Mouse (Mus musculus) heart, embryonic 14.5 days (tissue): ENCODE results near the gene Fto. TPM values are rescaled to one million over a fixed set of nuclear protein-coding genes. Genes with fewer than 3 reads are reported as not detected.

Source experiments
- ATAC-seq: fragments of 200-750 bp; cut with Nextera tagmentation; 2 replicates; pipeline ENCODE4 v1.8.0; 2017; ENCODE audit warnings: low read depth, moderate TSS enrichment; ENCODE audit not compliant: insufficient number of reproducible peaks, insufficient read depth, low FRiP score
- H3K27ac ChIP-seq, 2 experiments: fragments of 200-500 bp in 1 of 2; fragments of 300-500 bp in 1 of 2; sonication (generic) in 1 of 2; replicated peaks in 1 of 2; 2 replicates each; pipeline ENCODE4 v1.5.1; 2012 to 2014; ENCODE audit warnings: low read depth in 2 of 2, low read length in 2 of 2, control low read depth in 1 of 2, mild to moderate bottlenecking in 1 of 2, mixed read lengths in 1 of 2; ENCODE audit not compliant: control insufficient read depth in 1 of 2, insufficient read depth in 1 of 2
- H3K27me3 ChIP-seq: fragments of 300-500 bp; sonication (generic); 2 replicates; pipeline ENCODE4 v1.6.1; 2014; ENCODE audit warnings: mild to moderate bottlenecking, low read length, control low read depth; ENCODE audit not compliant: control insufficient read depth, insufficient read depth
- H3K36me3 ChIP-seq: fragments of 300-500 bp; sonication (generic); 2 replicates; pipeline ENCODE4 v1.6.1; 2014; ENCODE audit warnings: mild to moderate bottlenecking, control low read depth, low read length, mixed read lengths; ENCODE audit not compliant: control insufficient read depth, insufficient read depth
- H3K4me1 ChIP-seq, 2 experiments: fragments of 200-500 bp in 1 of 2; fragments of 300-500 bp in 1 of 2; sonication (generic) in 1 of 2; 2 replicates each; pipeline ENCODE4 v1.6.1; 2012 to 2014; ENCODE audit warnings: low read length in 2 of 2, control low read depth in 1 of 2, mixed read lengths in 1 of 2; ENCODE audit not compliant: control insufficient read depth in 2 of 2, insufficient read depth in 2 of 2
- H3K4me2 ChIP-seq: fragments of 300-500 bp; sonication (generic); 2 replicates; pipeline ENCODE4 v1.6.1; 2014; ENCODE audit warnings: mild to moderate bottlenecking, low read length
- H3K4me3 ChIP-seq, 2 experiments: fragments of 200-500 bp in 1 of 2; fragments of 300-500 bp in 1 of 2; sonication (generic) in 1 of 2; 2 replicates each; pipeline ENCODE4 v1.5.1; 2012 to 2014; ENCODE audit warnings: low read length in 2 of 2, mild to moderate bottlenecking in 2 of 2, control low read depth in 1 of 2, low read depth in 1 of 2, moderate library complexity in 1 of 2; ENCODE audit not compliant: control insufficient read depth in 1 of 2, insufficient read depth in 1 of 2
- H3K9ac ChIP-seq: fragments of 300-500 bp; sonication (generic); 2 replicates; pipeline ENCODE4 v1.6.1; 2014; ENCODE audit warnings: mild to moderate bottlenecking, low read length
- H3K9me3 ChIP-seq: fragments of 300-500 bp; sonication (generic); 2 replicates; pipeline ENCODE4 v1.6.1; 2016; ENCODE audit warnings: low read length, control low read depth; ENCODE audit not compliant: control insufficient read depth
- whole genome bisulfite sequencing: fragments of 180-500 bp; shearing (Covaris S2); extraction: QIAGEN DNeasy Blood & Tissue Kit; methylation state at CpG from one replicate; pipeline ENCODE4 v1.1.7; 2014; 5-methylcytosine and 5-hydroxymethylcytosine counted together
- polyA plus RNA-seq: library from polyadenylated mRNA; unstranded; fragments of >200 nt; fragmentation: Nextera tagmentation; extraction: Ambion mirVana; gene quantifications from 2 replicates; pipeline ENCODE4 v1.2.1, GENCODE M21; 2014

The Fto gene
- polyA plus RNA-seq, 1 experiment from 2014 or later = 71.5 TPM

DNA sequence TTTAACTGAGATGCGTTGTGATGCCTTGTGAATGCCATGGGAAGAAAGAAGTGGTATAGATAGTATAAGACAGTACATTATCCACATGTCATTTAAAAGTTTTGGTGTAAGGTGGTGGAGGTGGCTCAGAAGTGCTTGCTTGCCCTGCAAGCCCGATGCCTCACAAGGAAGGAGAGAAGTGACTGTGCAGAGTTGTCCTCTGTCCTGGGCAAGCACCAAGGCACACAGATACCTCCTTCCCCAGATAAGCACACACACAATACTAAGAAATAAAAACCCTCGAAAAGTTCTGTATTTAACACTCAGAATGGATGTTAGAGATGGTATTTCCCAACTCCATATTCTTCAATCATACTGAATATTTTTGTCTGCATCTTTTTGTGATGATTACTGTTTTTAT lies 39.3 kb downstream of the Fto start:
- Histone ChIP-seq H3K9ac (no peak overlapping the region), H3K27me3 (no peaks in the 10 kb centered on the region), H3K27ac (no peak overlapping the region), H3K4me1 (peaks cover 14 to 21% of the 10 kb centered on the region in 2 experiments), H3K4me2 (no peak overlapping the region), H3K4me3 (no peak overlapping the region), H3K36me3 (peaks cover 3% of the 10 kb centered on the region; the same call in 1 of the 2 replicates), H3K9me3 (no peaks in the 10 kb centered on the region)
- 89% methylated on average over 3 of the region's 3 CpGs for WGBS
- ATAC-seq = no peak

DNA sequence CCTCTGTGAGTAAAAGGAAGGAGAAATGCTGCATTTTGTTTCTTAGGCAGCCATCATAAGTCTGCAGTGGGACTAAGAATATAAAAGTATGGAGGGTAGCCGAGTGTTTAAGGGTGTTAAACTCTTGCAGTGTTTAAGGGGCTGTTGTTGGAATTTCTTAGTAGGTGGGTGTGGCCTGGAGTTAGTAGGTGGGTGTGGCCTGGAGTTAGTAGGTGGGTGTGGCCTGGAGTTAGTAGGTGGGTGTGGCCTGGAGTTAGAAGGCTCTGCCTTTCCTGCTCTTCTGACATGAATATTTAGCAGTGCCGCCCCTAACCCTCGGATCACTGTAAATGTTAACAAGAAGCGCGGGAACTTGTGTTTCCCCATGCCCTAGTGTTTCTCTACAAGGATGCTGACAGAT lies 39.7 kb downstream of the Fto start:
- WGBS = 54% methylated on average over 5 of the region's 5 CpGs
- Histone ChIP-seq H3K4me3 (no peak overlapping the region), H3K27ac (no peak overlapping the region), H3K9me3 (no peaks in the 10 kb centered on the region), H3K4me2 (no peak overlapping the region), H3K36me3 (peaks cover 3% of the 10 kb centered on the region; the same call in 1 of the 2 replicates), H3K9ac (no peak overlapping the region), H3K27me3 (no peaks in the 10 kb centered on the region), H3K4me1 (peaks cover 10 to 20% of the 10 kb centered on the region in 2 experiments)
- no peak for ATAC-seq

DNA sequence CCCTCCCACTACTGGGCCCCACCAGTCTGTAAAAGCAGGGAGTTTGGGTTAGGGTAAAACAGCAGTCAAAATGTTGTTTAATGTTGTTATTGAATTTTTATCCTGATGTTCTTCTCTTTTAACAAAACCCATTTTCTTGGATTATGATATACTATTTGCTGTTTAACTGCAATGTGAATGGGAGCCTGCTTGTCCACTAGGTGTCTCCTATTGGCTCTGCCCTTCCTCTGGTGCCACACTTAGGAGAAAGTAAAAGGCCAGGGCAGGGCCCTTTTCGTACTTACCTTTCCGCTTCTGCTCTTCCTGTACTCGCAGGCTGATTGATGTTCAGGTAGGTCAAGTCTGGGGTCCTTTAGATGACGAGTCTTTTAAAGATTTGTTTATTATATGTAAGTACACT lies 40.6 kb downstream of the Fto start:
- WGBS = 86% methylated on average over 4 of the region's 4 CpGs
- no peak overlapping the region for H3K27ac ChIP-seq
- H3K9ac ChIP-seq = no peak overlapping the region
- no peak overlapping the region for H3K4me3 ChIP-seq
- no peak for ATAC-seq
- H3K36me3 ChIP-seq = peaks cover 5% of the 10 kb centered on the region; the same call in 1 of the 2 replicates
- no peaks in the 10 kb centered on the region for H3K27me3 ChIP-seq
- H3K4me2 ChIP-seq = no peak overlapping the region
- H3K9me3 ChIP-seq = no peaks in the 10 kb centered on the region
- H3K4me1 ChIP-seq = peaks cover 10 to 19% of the 10 kb centered on the region in 2 experiments

- peaks cover 5% of the 10 kb centered on the region; the same call in 1 of the 2 replicates for H3K36me3 ChIP-seq
- no peaks in the 10 kb centered on the region for H3K27me3 ChIP-seq
- ATAC-seq = no peak
- no peak overlapping the region for H3K27ac ChIP-seq
- H3K4me1 ChIP-seq = peaks cover 4 to 21% of the 10 kb centered on the region in 2 experiments
- 60% methylated on average over 10 of the region's 10 CpGs for WGBS
- no peak overlapping the region for H3K4me2 ChIP-seq
- H3K4me3 ChIP-seq = no peak overlapping the region
- H3K9me3 ChIP-seq = no peaks in the 10 kb centered on the region
- H3K9ac ChIP-seq = no peak overlapping the region
Measured at GRCm38 (mm10) chr8:91355301-91355905, 42.1 kb downstream of the Fto start.

DNA sequence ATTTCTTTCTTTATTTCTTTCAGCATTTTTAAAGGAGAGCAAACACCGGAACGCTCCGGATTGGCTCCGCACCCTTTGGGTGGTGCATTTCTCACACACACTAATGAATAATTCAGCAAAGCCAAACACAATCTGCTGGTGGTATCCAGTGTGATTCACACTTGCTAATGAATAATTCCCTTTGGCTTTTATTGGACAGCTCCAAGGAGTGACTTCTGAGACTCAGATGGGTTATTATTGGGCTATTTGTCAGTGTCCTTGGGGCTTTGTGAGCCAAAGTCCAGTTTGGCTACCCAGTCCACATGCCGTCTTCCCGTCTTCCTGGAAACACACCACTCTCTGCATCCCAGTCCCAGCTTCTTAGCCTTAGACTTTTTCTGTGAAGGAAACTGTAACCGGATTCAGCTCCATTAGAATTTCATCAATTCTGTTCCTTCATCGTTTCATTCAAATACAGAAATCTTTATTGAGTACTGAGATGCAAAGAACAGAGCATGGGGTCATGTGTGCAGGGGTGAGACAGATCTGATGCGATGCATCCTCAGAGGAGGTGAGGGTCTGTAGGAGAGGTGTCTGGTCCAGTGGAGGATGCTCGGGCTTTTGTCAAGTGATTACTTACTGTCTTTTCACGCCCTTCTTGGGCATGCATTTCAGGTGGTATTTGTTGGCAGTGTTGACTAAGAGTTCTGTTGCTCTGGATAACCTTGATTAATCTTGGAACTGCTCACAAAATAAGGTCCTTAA lies 42.8 kb downstream of the Fto start:
- no peak overlapping the region for H3K4me2 ChIP-seq
- no peak overlapping the region for H3K27ac ChIP-seq
- no peak overlapping the region for H3K4me3 ChIP-seq
- no peaks in the 10 kb centered on the region for H3K9me3 ChIP-seq
- no peak for ATAC-seq
- no peak overlapping the region for H3K9ac ChIP-seq
- peaks cover 5% of the 10 kb centered on the region; the same call in 1 of the 2 replicates for H3K36me3 ChIP-seq
- WGBS = 94% methylated on average over 11 of the region's 11 CpGs
- H3K4me1 ChIP-seq = peaks cover 0 to 19% of the 10 kb centered on the region in 2 experiments; a peak in 3 of 4 replicates
- no peaks in the 10 kb centered on the region for H3K27me3 ChIP-seq

DNA sequence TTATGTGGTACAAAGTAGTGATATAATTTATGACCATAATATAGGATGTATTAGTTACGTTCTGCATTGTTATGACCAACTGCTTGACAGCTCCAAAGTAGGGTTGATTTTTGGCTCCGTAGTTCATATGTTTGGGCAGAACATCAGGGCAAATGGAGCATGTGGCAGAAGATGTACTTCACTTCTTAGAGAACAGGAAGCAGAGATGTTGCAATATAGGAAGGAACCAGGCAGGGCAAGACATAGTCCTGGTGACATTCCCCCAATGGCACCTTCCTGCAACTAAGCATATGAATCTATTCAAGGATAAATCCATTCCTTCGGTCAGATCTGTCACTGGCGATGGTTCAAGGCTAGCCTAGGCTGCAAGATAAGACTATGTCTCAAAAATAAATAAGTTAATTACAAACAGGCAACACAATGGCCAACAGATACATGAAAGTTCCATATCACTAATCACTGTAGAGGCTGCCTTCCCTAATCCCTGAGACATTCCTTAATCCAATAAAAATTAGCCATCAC lies 44.2 kb downstream of the Fto start:
- no peak overlapping the region for H3K9ac ChIP-seq
- no peak overlapping the region for H3K4me3 ChIP-seq
- H3K4me2 ChIP-seq = no peak overlapping the region
- no peak overlapping the region for H3K27ac ChIP-seq
- H3K27me3 ChIP-seq = no peaks in the 10 kb centered on the region
- no peaks in the 10 kb centered on the region for H3K9me3 ChIP-seq
- ATAC-seq = no peak
- peaks cover under 1 to 20% of the 10 kb centered on the region in 2 experiments; a peak in 3 of 4 replicates for H3K4me1 ChIP-seq
- WGBS = 93% methylated on average over 4 of the region's 4 CpGs
- H3K36me3 ChIP-seq = peaks cover 5% of the 10 kb centered on the region; the same call in 1 of the 2 replicates

DNA sequence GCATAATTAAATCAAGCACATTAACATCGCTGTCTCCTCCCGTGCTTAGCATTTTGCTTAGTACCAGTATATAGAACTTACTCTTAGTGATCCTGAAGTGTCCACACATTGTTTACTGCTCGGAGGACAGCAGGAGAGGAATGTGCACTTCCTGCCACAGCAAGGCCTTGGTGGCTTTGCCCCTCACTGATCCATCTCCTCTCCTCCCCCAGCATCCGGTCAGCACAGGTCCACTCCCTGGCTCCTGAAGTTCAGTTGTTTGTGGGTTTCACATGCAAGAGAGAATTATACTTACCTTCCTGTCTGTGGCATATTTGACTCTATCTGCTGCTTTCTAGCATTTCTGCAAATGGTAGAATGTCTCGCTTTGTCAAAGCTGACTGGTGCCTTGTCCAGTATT lies 44.7 kb downstream of the Fto start:
- Histone ChIP-seq H3K27ac (no peak overlapping the region), H3K36me3 (peaks cover 5% of the 10 kb centered on the region; the same call in 1 of the 2 replicates), H3K4me1 (peaks cover 2 to 25% of the 10 kb centered on the region in 2 experiments; a peak in 3 of 4 replicates), H3K9me3 (no peaks in the 10 kb centered on the region), H3K4me3 (no peak overlapping the region), H3K4me2 (no peak overlapping the region), H3K27me3 (no peaks in the 10 kb centered on the region), H3K9ac (no peak overlapping the region)
- ATAC-seq = no peak
- 76% methylated on average over 5 of the region's 5 CpGs for WGBS
